In the genomic region with DNA sequence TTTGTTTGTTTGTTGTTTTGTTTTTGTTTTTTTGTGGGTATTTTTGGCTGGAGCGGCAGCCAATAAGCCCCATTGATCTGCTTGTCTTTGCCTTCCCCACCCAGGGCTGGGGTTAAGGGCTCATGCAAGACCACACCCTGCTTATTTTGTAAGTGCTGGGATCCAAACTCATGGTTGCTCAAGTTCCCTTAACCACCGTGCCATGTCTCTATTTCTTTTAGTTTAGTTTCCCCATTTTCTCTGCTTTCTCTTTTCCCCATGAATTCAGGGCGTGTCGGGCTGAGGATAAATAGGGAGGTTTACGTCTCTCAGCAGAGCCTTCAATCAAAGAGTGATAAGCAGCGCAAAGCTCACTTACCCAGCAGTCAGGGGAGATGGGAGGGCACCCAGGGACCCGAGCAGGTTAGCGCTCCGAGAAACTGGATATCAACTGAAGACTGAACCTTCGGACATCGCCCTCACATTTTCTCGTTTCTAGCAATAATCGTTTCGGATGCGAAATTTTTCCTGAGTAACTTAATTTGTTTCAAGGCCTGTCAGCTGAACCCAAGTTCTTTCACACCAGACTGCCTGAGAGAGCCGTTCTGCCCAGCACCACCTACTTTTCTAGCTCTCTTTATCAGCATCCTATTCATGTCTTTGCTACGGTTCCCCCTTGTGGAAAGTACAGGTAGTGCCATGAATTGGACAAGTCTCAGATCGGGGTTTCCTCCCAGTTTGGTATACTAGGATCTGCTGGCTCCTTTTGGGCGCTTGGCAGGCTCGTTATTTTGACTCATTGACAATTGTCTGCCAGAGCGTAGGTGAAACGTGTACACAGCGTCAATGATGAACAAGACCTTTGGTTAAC, we compare ENCODE assay signal across 8 mouse cellular contexts. TPM values are rescaled to one million over a fixed set of nuclear protein-coding genes. Genes with fewer than 3 reads are reported as not detected.
DNase-seq lines count a peak whose midpoint lies in the region; ATAC-seq and TF ChIP-seq lines count a peak whose summit lies in the region.

No protein-coding gene starts in this region.

- no peaks in the 10 kb centered on the region for H3K36me3 ChIP-seq in heart, embryonic 11.5 days (ENCODE audit: control insufficient read depth, insufficient read depth, low read length)
- H3K36me3 ChIP-seq in kidney, embryonic 15.5 days: no peaks in the 10 kb centered on the region
- H3K36me3 ChIP-seq in limb, embryonic 14.5 days (ENCODE audit: control insufficient read depth, insufficient read depth, low read length): no peaks in the 10 kb centered on the region
- no peaks in the 10 kb centered on the region for H3K36me3 ChIP-seq in midbrain, embryonic 16.5 days (ENCODE audit: control insufficient read depth, insufficient read depth, low read length)

- DNase-seq in CD4-positive helper T cell, adult 2 months (ENCODE audit: low read depth, low spot score): peak; percentile 78
- peak; percentile 95 for DNase-seq in brain, embryonic 14.5 days (ENCODE audit: low read depth)
- peak; percentile 88 for DNase-seq in limb, embryonic 14.5 days (ENCODE audit: low spot score)
- DNase-seq in spleen, postnatal 36 days (ENCODE audit: low spot score in 2 of 2): peak; percentile 52 to 74

- no peak overlapping the region for H3K9ac ChIP-seq in heart, embryonic 11.5 days (ENCODE audit: low read depth, low read length)
- no peak overlapping the region for H3K9ac ChIP-seq in kidney, embryonic 15.5 days
- no peak overlapping the region for H3K9ac ChIP-seq in limb, embryonic 14.5 days (ENCODE audit: low read depth, low read length, severe bottlenecking)
- no peak overlapping the region for H3K9ac ChIP-seq in midbrain, embryonic 16.5 days (ENCODE audit: low read depth, low read length)

- peak overlapping the region; percentile 28 for H3K4me3 ChIP-seq in heart, embryonic 11.5 days (ENCODE audit: low read depth, low read length)
- 0 out of 2 replicates have a peak overlapping the region, but pooled peaks have one; percentile 6 for H3K4me3 ChIP-seq in kidney, embryonic 15.5 days (replicated peaks)
- H3K4me3 ChIP-seq in limb, embryonic 14.5 days (replicated peaks; ENCODE audit: low read length): no peak overlapping the region
- H3K4me3 ChIP-seq in midbrain, embryonic 16.5 days (ENCODE audit: low read depth, low read length): no peak overlapping the region

- no peak for TF ChIP-seq POLR2A in brain, embryonic 14.5 days (IDR thresholded peaks at IDR 0.05; ENCODE audit: borderline replicate concordance, extremely low read depth, insufficient read depth, insufficient read length, poor library complexity, severe bottlenecking)
- no peak for TF ChIP-seq POLR2A in limb, embryonic 14.5 days (IDR thresholded peaks at IDR 0.05; ENCODE audit: borderline replicate concordance, extremely low read depth, insufficient read depth, insufficient read length)

- peak; percentile 79; the same call in 1 of the 2 replicates for TF ChIP-seq CTCF in brain, embryonic 14.5 days (IDR thresholded peaks at IDR 0.05; ENCODE audit: borderline replicate concordance, extremely low read depth, insufficient read depth, insufficient read length)

- H3K27me3 ChIP-seq in heart, embryonic 11.5 days (ENCODE audit: control insufficient read depth, insufficient read depth, low read length): no peaks in the 10 kb centered on the region
- H3K27me3 ChIP-seq in kidney, embryonic 15.5 days: no peaks in the 10 kb centered on the region
- no peaks in the 10 kb centered on the region for H3K27me3 ChIP-seq in limb, embryonic 14.5 days (ENCODE audit: control insufficient read depth, insufficient read depth, low read length)
- H3K27me3 ChIP-seq in midbrain, embryonic 16.5 days (ENCODE audit: control insufficient read depth, insufficient read depth, low read depth, low read length): no peaks in the 10 kb centered on the region

- H3K4me2 ChIP-seq in heart, embryonic 11.5 days: peak overlapping the region; percentile 63
- peak overlapping the region; percentile 42 for H3K4me2 ChIP-seq in kidney, embryonic 15.5 days
- peak overlapping the region; percentile 18; the same call in 1 of the 2 replicates for H3K4me2 ChIP-seq in limb, embryonic 14.5 days (replicated peaks; ENCODE audit: low read depth, low read length, severe bottlenecking)
- peak overlapping the region; percentile 40 for H3K4me2 ChIP-seq in midbrain, embryonic 16.5 days (ENCODE audit: low read length)

- WGBS in heart, embryonic 11.5 days (ENCODE audit: insufficient replicate concordance): 14% methylated on average over 23 of the region's 23 CpGs
- WGBS in kidney, embryonic 15.5 days: 23% methylated on average over 23 of the region's 23 CpGs
- WGBS in limb, embryonic 14.5 days: 26% methylated on average over 23 of the region's 23 CpGs
- 18% methylated on average over 23 of the region's 23 CpGs for WGBS in midbrain, embryonic 16.5 days

- no peak overlapping the region for H3K27ac ChIP-seq in heart, embryonic 11.5 days (ENCODE audit: low read depth, low read length)
- H3K27ac ChIP-seq in kidney, embryonic 15.5 days: no peak overlapping the region
- no peak overlapping the region for H3K27ac ChIP-seq in limb, embryonic 14.5 days (replicated peaks; ENCODE audit: low read depth, low read length)
- H3K27ac ChIP-seq in midbrain, embryonic 16.5 days (ENCODE audit: low read length): no peak overlapping the region

- H3K4me1 ChIP-seq in heart, embryonic 11.5 days (ENCODE audit: control insufficient read depth, insufficient read depth, low read length): peaks cover 5% of the 10 kb centered on the region; the same call in 1 of the 2 replicates
- peaks cover 26% of the 10 kb centered on the region for H3K4me1 ChIP-seq in kidney, embryonic 15.5 days
- peaks cover 10% of the 10 kb centered on the region; the same call in 1 of the 2 replicates for H3K4me1 ChIP-seq in limb, embryonic 14.5 days (ENCODE audit: control insufficient read depth, insufficient read depth, low read length)
- H3K4me1 ChIP-seq in midbrain, embryonic 16.5 days (ENCODE audit: control insufficient read depth, insufficient read depth, low read length): peaks cover 9% of the 10 kb centered on the region; the same call in 1 of the 2 replicates

- peak; percentile 88 for ATAC-seq in erythroblast, adult 5-6 weeks (replicated peaks; ENCODE audit: low FRiP score, poor library complexity, severe bottlenecking)
- ATAC-seq in heart, embryonic 11.5 days (replicated peaks; ENCODE audit: insufficient number of reproducible peaks, low FRiP score, low TSS enrichment): peak; percentile 60
- peak; percentile 57 for ATAC-seq in kidney, embryonic 15.5 days (replicated peaks; ENCODE audit: low FRiP score)
- ATAC-seq in limb, embryonic 14.5 days (ENCODE audit: low FRiP score, low read depth): peak; percentile 42; the same call in 1 of the 2 replicates
- ATAC-seq in midbrain, embryonic 16.5 days: peak; percentile 29; the same call in 1 of the 2 replicates

- no peaks in the 10 kb centered on the region for H3K9me3 ChIP-seq in heart, embryonic 11.5 days (replicated peaks; ENCODE audit: control insufficient read depth, low read length)
- no peaks in the 10 kb centered on the region for H3K9me3 ChIP-seq in kidney, embryonic 15.5 days (replicated peaks)
- H3K9me3 ChIP-seq in limb, embryonic 14.5 days (ENCODE audit: control insufficient read depth, low read length): no peaks in the 10 kb centered on the region
- no peaks in the 10 kb centered on the region for H3K9me3 ChIP-seq in midbrain, embryonic 16.5 days (replicated peaks; ENCODE audit: control insufficient read depth, low read length, poor library complexity, severe bottlenecking)

RNA-seq across cellular contexts. Expression of a gene that starts 4.7 kb away (rescaled TPM):
- 37.7 and 44.3 TPM in 2 replicates for polyA plus RNA-seq in brain, embryonic 14.5 days (2012; rRNA removed)
- 1.3 TPM in 1 of 2 replicates, not detected in the other for total RNA-seq in erythroblast, adult 5-6 weeks (2015; ENCODE audit: low replicate concordance)
- 0.43 and 0.70 TPM in 2 replicates for total RNA-seq in erythroblast, adult 5-6 weeks (2017; ENCODE audit: low replicate concordance)
- 21.5 and 24.8 TPM in 2 replicates for polyA plus RNA-seq in heart, embryonic 11.5 days (2014; fragmentation: Nextera tagmentation; extraction: Ambion mirVana)
- 23.5 and 24.0 TPM in 2 replicates for polyA plus RNA-seq in kidney, embryonic 15.5 days (2015; fragmentation: Nextera tagmentation; extraction: Ambion mirVana)
- polyA plus RNA-seq in limb, embryonic 14.5 days (2012; rRNA removed): 52.2 and 60.1 TPM in 2 replicates
- 28.3 and 31.6 TPM in 2 replicates for polyA plus RNA-seq in limb, embryonic 14.5 days (2014; fragmentation: Nextera tagmentation; extraction: Ambion mirVana)
- 15.6 and 17.0 TPM in 2 replicates for polyA plus RNA-seq in midbrain, embryonic 16.5 days (2015; fragmentation: Nextera tagmentation; extraction: Ambion mirVana)

RNA-seq across cellular contexts. Expression of a gene that starts 11.3 kb away (rescaled TPM):
- 16.5 and 23.3 TPM in 2 replicates for polyA plus RNA-seq in brain, embryonic 14.5 days (2012; rRNA removed)
- total RNA-seq in erythroblast, adult 5-6 weeks (2015; ENCODE audit: low replicate concordance): 0.38 and 4.4 TPM in 2 replicates
- total RNA-seq in erythroblast, adult 5-6 weeks (2017; ENCODE audit: low replicate concordance): 0.56 and 5.9 TPM in 2 replicates
- 14.9 and 18.6 TPM in 2 replicates for polyA plus RNA-seq in heart, embryonic 11.5 days (2014; fragmentation: Nextera tagmentation; extraction: Ambion mirVana)
- 27.4 TPM in 2 replicates for polyA plus RNA-seq in kidney, embryonic 15.5 days (2015; fragmentation: Nextera tagmentation; extraction: Ambion mirVana)
- polyA plus RNA-seq in limb, embryonic 14.5 days (2012; rRNA removed): 17.0 and 19.3 TPM in 2 replicates
- 38.4 and 41.1 TPM in 2 replicates for polyA plus RNA-seq in limb, embryonic 14.5 days (2014; fragmentation: Nextera tagmentation; extraction: Ambion mirVana)
- 47.2 and 50.3 TPM in 2 replicates for polyA plus RNA-seq in midbrain, embryonic 16.5 days (2015; fragmentation: Nextera tagmentation; extraction: Ambion mirVana)

RNA-seq across cellular contexts. Expression of a gene that starts 23.2 kb away (rescaled TPM):
- 1.3 and 2.0 TPM in 2 replicates for polyA plus RNA-seq in brain, embryonic 14.5 days (2012; rRNA removed)
- total RNA-seq in erythroblast, adult 5-6 weeks (2015; ENCODE audit: low replicate concordance): 5.2 and 6.7 TPM in 2 replicates
- total RNA-seq in erythroblast, adult 5-6 weeks (2017; ENCODE audit: low replicate concordance): 2.1 TPM in 1 of 2 replicates, not detected in the other
- 1.4 and 1.9 TPM in 2 replicates for polyA plus RNA-seq in heart, embryonic 11.5 days (2014; fragmentation: Nextera tagmentation; extraction: Ambion mirVana)
- polyA plus RNA-seq in kidney, embryonic 15.5 days (2015; fragmentation: Nextera tagmentation; extraction: Ambion mirVana): 2.2 TPM in 1 of 2 replicates, not detected in the other
- 0.59 and 1.2 TPM in 2 replicates for polyA plus RNA-seq in limb, embryonic 14.5 days (2012; rRNA removed)
- 1.2 and 1.7 TPM in 2 replicates for polyA plus RNA-seq in limb, embryonic 14.5 days (2014; fragmentation: Nextera tagmentation; extraction: Ambion mirVana)
- polyA plus RNA-seq in midbrain, embryonic 16.5 days (2015; fragmentation: Nextera tagmentation; extraction: Ambion mirVana): 0.70 and 2.1 TPM in 2 replicates

RNA-seq across cellular contexts. Expression of a gene that starts 30.0 kb away (rescaled TPM):
- 188 and 313 TPM in 2 replicates for polyA plus RNA-seq in brain, embryonic 14.5 days (2012; rRNA removed)
- 5.8 and 46.6 TPM in 2 replicates for total RNA-seq in erythroblast, adult 5-6 weeks (2015; ENCODE audit: low replicate concordance)
- 28.5 and 34.0 TPM in 2 replicates for total RNA-seq in erythroblast, adult 5-6 weeks (2017; ENCODE audit: low replicate concordance)
- 524 and 555 TPM in 2 replicates for polyA plus RNA-seq in heart, embryonic 11.5 days (2014; fragmentation: Nextera tagmentation; extraction: Ambion mirVana)
- 347 and 379 TPM in 2 replicates for polyA plus RNA-seq in kidney, embryonic 15.5 days (2015; fragmentation: Nextera tagmentation; extraction: Ambion mirVana)
- polyA plus RNA-seq in limb, embryonic 14.5 days (2012; rRNA removed): 148 and 234 TPM in 2 replicates
- polyA plus RNA-seq in limb, embryonic 14.5 days (2014; fragmentation: Nextera tagmentation; extraction: Ambion mirVana): 347 and 358 TPM in 2 replicates
- 390 and 451 TPM in 2 replicates for polyA plus RNA-seq in midbrain, embryonic 16.5 days (2015; fragmentation: Nextera tagmentation; extraction: Ambion mirVana)

Comparison
In these comparisons a context has a peak if more than half of its experiments do, and no peak if none do; other contexts are left out.
1. ATAC-seq: peak in every context shown above with its lines; median percentile 88 in erythroblast, adult 5-6 weeks; 60 in heart, embryonic 11.5 days; 57 in kidney, embryonic 15.5 days; 42 in limb, embryonic 14.5 days; 29 in midbrain, embryonic 16.5 days.
2. H3K4me3 ChIP-seq: peak in heart, embryonic 11.5 days (single experiment) and kidney, embryonic 15.5 days (single experiment); none in limb, embryonic 14.5 days (single experiment) and midbrain, embryonic 16.5 days (single experiment).
3. Peak in every context shown above with its lines, with median percentiles within 50 percentile points of each other: DNase-seq and H3K4me2 ChIP-seq.